Mouse (Mus musculus) hindbrain, embryonic 14.5 days (tissue): ENCODE data around the gene Serp2. TPM values are rescaled to one million over a fixed set of nuclear protein-coding genes. Genes with fewer than 3 reads are reported as not detected.

Experiments used
- ATAC-seq: fragments of 200-750 bp; cut with Nextera tagmentation; 2 replicates; pipeline ENCODE4 v1.8.0; 2017; ENCODE audit warnings: moderate number of reproducible peaks, mild to moderate bottlenecking, moderate TSS enrichment, moderate library complexity; ENCODE audit not compliant: low FRiP score
- DNase-seq: peaks from one replicate; pipeline ENCODE4 v3.0.0-alpha.2; 2015; ENCODE audit warnings: low spot score
- H3K27ac ChIP-seq: fragments of 300-500 bp; sonication (generic); 2 replicates; pipeline ENCODE4 v1.5.1; 2014; ENCODE audit warnings: mild to moderate bottlenecking, moderate library complexity
- H3K27me3 ChIP-seq: fragments of 300-500 bp; sonication (generic); 2 replicates; pipeline ENCODE4 v1.6.1; 2014; ENCODE audit warnings: mild to moderate bottlenecking, low read length, mixed read lengths; ENCODE audit not compliant: control insufficient read depth, insufficient read depth
- H3K36me3 ChIP-seq: fragments of 300-500 bp; sonication (generic); replicated peaks from 2 replicates; pipeline ENCODE4 v1.6.1; 2014; ENCODE audit not compliant: control insufficient read depth, insufficient read depth
- H3K4me1 ChIP-seq: fragments of 300-500 bp; sonication (generic); replicated peaks from 2 replicates; pipeline ENCODE4 v1.6.1; 2014; ENCODE audit warnings: antibody characterized with exemption, low read length, mixed read lengths; ENCODE audit not compliant: control insufficient read depth, insufficient read depth
- H3K4me2 ChIP-seq: fragments of 300-500 bp; sonication (generic); replicated peaks from 2 replicates; pipeline ENCODE4 v1.6.1; 2014; ENCODE audit warnings: mild to moderate bottlenecking, moderate library complexity
- H3K4me3 ChIP-seq: fragments of 300-500 bp; sonication (generic); replicated peaks from 2 replicates; pipeline ENCODE4 v1.5.1; 2014; ENCODE audit warnings: mild to moderate bottlenecking, low read length
- H3K9ac ChIP-seq: fragments of 300-500 bp; sonication (generic); 2 replicates; pipeline ENCODE4 v1.6.1; 2014
- H3K9me3 ChIP-seq: fragments of 300-500 bp; sonication (generic); 2 replicates; pipeline ENCODE4 v1.6.1; 2016; ENCODE audit warnings: low read length; ENCODE audit not compliant: control insufficient read depth
- WGBS: fragments of 180-500 bp; shearing (Covaris S2); extraction: QIAGEN DNeasy Blood & Tissue Kit; methylation state at CpG from one replicate; pipeline ENCODE4 v1.1.7; 2014; 5-methylcytosine and 5-hydroxymethylcytosine counted together
- polyA plus RNA-seq: library from polyadenylated mRNA; unstranded; fragments of >200 nt; fragmentation: Nextera tagmentation; extraction: Ambion mirVana; gene quantifications from 2 replicates; pipeline ENCODE4 v1.2.1, GENCODE M21; 2014

The Serp2 gene
- polyA plus RNA-seq, 1 experiment from 2014 or later: 217 TPM

DNA sequence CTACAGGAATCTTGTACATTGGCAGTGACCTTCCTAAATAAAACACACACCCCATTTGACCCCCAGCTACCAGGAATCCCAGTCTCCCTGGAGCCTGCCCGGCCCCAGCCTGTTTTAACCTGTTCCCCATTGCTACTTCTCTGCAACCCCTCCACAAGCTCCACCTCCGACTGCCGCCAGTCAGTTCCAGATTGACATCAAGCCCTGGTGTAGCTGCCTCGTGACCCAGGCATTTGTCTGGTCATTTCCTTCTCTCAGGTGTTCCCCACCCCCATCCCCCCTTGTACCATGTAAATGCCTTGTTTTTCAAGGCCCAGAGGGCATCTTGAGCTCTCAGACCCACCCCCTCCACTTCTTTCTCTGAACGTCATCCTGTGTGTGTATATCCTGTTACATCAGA is 61.7 kb downstream of the Serp2 start:
- Histone ChIP-seq H3K4me1 (0 out of 2 replicates have a peak, but pooled peaks cover 2% of the 10 kb centered on the region), H3K4me2 (no peak overlapping the region), H3K36me3 (peaks cover 6% of the 10 kb centered on the region), H3K27ac (no peak overlapping the region), H3K4me3 (no peak overlapping the region), H3K9me3 (no peaks in the 10 kb centered on the region), H3K9ac (no peak overlapping the region), H3K27me3 (no peaks in the 10 kb centered on the region)
- no peak for DNase-seq
- WGBS: 64% methylated on average over 5 of the region's 5 CpGs
- peak; percentile 24; the same call in 1 of the 2 replicates for ATAC-seq

DNA sequence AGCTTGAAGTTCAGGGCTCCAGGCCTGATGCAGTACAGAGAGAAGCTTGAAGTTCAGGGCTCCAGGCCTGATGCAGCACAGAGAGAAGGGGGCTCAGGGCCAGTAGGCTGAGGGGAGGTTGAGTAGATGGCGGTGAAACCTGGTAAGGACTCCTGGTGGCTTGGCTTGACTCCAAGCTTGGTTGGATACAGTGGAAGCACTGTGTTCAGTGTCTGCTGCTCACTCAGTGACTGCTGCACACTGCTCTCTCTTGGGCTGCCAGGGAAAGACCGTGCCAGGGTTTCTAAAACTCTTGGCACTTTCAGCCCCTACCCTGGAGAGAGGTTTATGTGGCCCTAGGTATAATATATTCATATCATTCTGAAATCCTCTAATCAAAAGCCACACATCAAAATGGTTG is 67.6 kb downstream of the Serp2 start:
- 0 out of 2 replicates have a peak overlapping the region, but pooled peaks have one; percentile 55 for H3K27ac ChIP-seq
- H3K36me3 ChIP-seq: peaks cover 6% of the 10 kb centered on the region
- 45% methylated on average over 2 of the region's 2 CpGs for WGBS

DNA sequence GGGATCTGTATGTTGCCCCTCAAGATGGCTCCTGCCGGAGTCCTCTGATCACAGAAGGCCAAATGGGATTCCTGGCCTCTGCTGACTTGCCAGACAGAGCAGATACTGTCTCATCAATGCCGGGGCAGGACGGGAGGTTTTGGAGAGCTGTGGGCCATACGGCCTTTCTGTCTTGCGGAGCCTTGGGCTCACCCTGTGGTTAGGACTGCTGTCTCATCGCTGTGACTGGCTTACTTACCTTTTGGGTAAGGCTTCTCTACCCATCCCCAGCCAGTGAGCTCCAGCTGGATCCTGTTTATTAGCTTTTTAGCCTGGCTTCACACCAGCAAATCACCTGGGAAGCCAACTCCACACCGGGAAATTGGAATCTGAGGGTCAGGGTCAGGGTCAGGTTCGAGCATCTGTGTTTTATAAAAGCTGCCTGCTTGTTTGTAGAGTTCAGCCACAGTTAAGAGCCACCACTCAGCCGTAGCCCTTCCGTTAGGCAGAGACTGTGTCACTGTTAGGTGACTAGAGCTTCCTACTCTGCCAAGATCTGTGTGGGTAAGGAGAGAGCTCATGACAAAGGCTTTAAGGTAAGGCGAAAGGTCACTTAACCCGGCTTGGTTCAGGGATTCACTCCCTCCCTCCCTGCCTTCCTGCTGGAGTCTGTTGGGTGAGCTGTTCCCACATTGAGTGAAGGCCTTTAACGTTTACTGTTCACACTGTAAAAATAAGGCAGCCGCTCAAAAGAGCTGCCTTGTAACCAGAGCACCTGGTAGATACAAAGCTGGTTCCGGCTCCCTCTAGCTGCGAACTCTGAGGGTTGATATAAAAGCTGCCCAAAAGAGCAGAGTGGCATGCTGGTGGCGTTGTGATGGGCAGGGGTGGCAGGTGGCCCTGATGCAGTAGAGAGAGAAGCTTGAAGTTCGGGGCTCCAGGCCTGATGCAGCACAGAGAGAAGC is 68.3 kb downstream of the Serp2 start:
- no peak overlapping the region for H3K4me3 ChIP-seq
- H3K27me3 ChIP-seq: no peaks in the 10 kb centered on the region
- WGBS: 76% methylated on average over 18 of the region's 18 CpGs
- ATAC-seq: no peak
- H3K4me2 ChIP-seq: no peak overlapping the region
- 0 out of 2 replicates have a peak, but pooled peaks cover 5% of the 10 kb centered on the region for H3K4me1 ChIP-seq
- H3K9me3 ChIP-seq: no peaks in the 10 kb centered on the region
- H3K36me3 ChIP-seq: peaks cover 6% of the 10 kb centered on the region; the same call in 1 of the 2 replicates
- no peak for DNase-seq
- peak overlapping the region; percentile 55; the same call in 1 of the 2 replicates for H3K27ac ChIP-seq
- no peak overlapping the region for H3K9ac ChIP-seq

More for the DNA sequence above, 67.6 kb downstream of the Serp2 start:
- H3K9me3 ChIP-seq: no peaks in the 10 kb centered on the region
- H3K4me1 ChIP-seq: 0 out of 2 replicates have a peak, but pooled peaks cover 5% of the 10 kb centered on the region
- no peak overlapping the region for H3K9ac ChIP-seq
- H3K27me3 ChIP-seq: no peaks in the 10 kb centered on the region
- peak; percentile 79 for ATAC-seq
- H3K4me2 ChIP-seq: no peak overlapping the region
- peak; percentile 54 for DNase-seq
- H3K4me3 ChIP-seq: no peak overlapping the region

DNA sequence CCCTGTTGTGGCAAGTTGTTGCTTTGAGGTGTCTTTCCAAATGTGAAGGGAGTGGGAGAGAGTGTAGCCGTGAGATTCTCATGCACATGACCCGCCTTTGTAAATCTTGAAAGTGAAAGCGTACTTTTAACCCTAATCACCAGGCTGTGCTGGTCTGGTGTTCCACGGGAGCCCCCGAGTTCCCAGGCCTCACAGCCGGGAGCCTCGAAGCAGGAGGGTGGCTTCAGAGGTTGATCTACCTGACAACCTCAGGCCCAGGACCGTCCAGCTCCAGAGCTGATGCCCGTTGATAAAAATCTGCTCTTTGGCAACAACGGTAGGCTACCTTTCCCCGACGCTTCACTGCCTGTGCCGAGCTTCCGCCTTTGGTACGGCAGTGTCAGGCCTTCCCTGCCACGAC is 69.1 kb downstream of the Serp2 start:
- ATAC-seq (no peak), DNase-seq (no peak)
- Histone ChIP-seq H3K9me3 (no peaks in the 10 kb centered on the region), H3K9ac (no peak overlapping the region), H3K27ac (no peak overlapping the region), H3K4me3 (no peak overlapping the region), H3K27me3 (no peaks in the 10 kb centered on the region), H3K4me2 (no peak overlapping the region), H3K4me1 (0 out of 2 replicates have a peak, but pooled peaks cover 5% of the 10 kb centered on the region), H3K36me3 (peaks cover 4% of the 10 kb centered on the region; the same call in 1 of the 2 replicates)
- 90% methylated on average over 16 of the region's 16 CpGs for WGBS

DNA sequence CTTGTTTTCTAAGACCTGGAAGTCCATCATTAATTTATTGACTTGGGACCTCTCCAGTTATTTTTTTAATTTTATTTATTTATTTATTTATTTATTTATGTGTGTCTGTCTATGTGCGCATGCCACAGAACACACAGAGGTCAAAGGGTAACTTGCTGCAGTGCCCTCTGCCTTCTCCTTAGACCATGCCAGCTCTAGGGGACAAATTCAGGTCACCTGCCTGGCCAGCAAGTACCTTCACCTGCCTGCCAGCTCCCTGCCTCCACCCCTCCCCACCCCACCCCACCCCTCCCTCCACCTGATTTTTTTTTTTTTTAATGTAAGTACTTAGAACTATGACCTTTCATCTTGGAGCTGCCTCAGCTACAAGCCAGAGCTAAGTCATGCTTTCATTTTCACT is 73.0 kb downstream of the Serp2 start:
- no peak overlapping the region for H3K27ac ChIP-seq
- H3K4me1 ChIP-seq: 0 out of 2 replicates have a peak, but pooled peaks cover 10% of the 10 kb centered on the region
- DNase-seq (no peak), ATAC-seq (no peak)
- H3K9ac ChIP-seq: no peak overlapping the region
- no peaks in the 10 kb centered on the region for H3K36me3 ChIP-seq
- H3K27me3 ChIP-seq: no peaks in the 10 kb centered on the region
- no peak overlapping the region for H3K4me3 ChIP-seq
- 100% methylated on average over 1 of the region's 1 CpGs for WGBS
- H3K4me2 ChIP-seq: no peak overlapping the region
- H3K9me3 ChIP-seq: no peaks in the 10 kb centered on the region

Other genes starting within 250 kb of the Serp2 start
- 891 and 894 TPM in 2 replicates for gene Tsc22d1, start 141.9 kb downstream of the Serp2 start, polyA plus RNA-seq